Mouse (Mus musculus): Measurements from ENCODE around the gene Rgl2.
"Not testable (repeated sequence)": the region's sequence is repeated elsewhere in the genome, so short reads cannot be mapped to it uniquely, and the experiment has no call there.

GRCm38 (mm10) chr17:33887802-33888201 is 41.5 kb upstream of the Rgl2 start:
- not testable (repeated sequence) for TF ChIP-seq CTCF (conservative IDR thresholded peaks at IDR 0.05; ENCODE audit: low read length); NANOG (IDR thresholded peaks at IDR 0.05; ENCODE audit: borderline replicate concordance, low read length); POU5F1 (IDR thresholded peaks at IDR 0.05; ENCODE audit: borderline replicate concordance, low read length)
